Mouse (Mus musculus) bone marrow macrophage, adult 2 months (primary cell): ENCODE measurements around the gene Fam174b.

Experiments used
- CTCF ChIP-seq: IDR thresholded peaks from 2 replicates; pipeline ENCODE4 v1.5.1; 2012; ENCODE audit warnings: low read depth, mild to moderate bottlenecking, low read length, moderate library complexity
- POLR2A ChIP-seq: IDR thresholded peaks from 2 replicates; pipeline ENCODE4 v1.6.1; 2012; ENCODE audit warnings: mild to moderate bottlenecking, low read depth, low read length, borderline replicate concordance

DNA sequence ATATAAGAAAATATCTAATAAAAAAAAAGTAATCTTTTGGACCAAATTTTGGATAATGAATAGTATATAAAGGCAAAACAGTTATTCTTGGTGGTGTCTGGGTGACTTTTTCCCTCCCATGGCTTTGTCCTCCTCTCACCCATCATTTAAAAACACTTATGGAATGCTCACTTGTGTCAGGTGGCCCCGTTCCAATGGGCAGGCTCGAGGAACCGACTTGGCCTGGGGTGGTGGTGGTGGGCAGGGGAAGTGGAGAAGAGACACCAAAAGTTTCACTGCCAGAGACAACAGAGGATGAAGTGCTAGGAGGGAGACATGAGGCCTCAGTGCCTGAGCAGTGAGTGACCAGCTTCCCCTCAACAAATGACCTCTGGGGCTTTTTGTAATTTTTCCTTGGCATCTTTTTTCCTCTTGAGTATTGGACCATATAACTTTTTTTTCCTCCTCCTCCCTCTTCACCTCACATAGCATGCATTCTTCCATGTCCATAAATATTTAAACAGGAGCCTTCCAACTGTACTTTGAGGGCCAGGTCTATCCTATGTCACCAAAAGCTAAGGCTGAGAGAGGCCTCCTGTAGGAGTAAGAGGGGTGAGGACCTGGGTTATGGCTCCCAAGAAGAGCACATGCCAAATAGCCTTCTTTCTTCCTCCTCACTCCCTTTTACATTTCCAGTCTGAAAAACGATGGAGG, 44.8 kb downstream of the Fam174b start:
- TF ChIP-seq CTCF (no peak), POLR2A (no peak)
